Mouse (Mus musculus) MEL (cell line): Measurements from ENCODE around the gene Mtfp1.

Experiments used
- CTCF ChIP-seq, 3 experiments: IDR thresholded peaks in 2 of 3; conservative IDR thresholded peaks in 1 of 3; 2 replicates each; pipeline ENCODE4 v1.5.1; 2011 to 2012; ENCODE audit warnings: low read length in 3 of 3, low read depth in 2 of 3, mild to moderate bottlenecking in 2 of 3, improper control_type of control experiment in 1 of 3, inconsistent platforms in 1 of 3, mixed read lengths in 1 of 3, moderate library complexity in 1 of 3; ENCODE audit not compliant: control insufficient read depth in 1 of 3, insufficient read depth in 1 of 3, poor library complexity in 1 of 3, severe bottlenecking in 1 of 3
- EP300 ChIP-seq, 2 experiments: IDR thresholded peaks; 2 replicates each; pipeline ENCODE4 v1.6.1; 2011; ENCODE audit warnings: improper control_type of control experiment in 2 of 2, low read length in 2 of 2, low read depth in 1 of 2, mild to moderate bottlenecking in 1 of 2
- MAX ChIP-seq: IDR thresholded peaks from 2 replicates; pipeline ENCODE4 v1.6.1; 2011; ENCODE audit warnings: low read length, improper control_type of control experiment
- NELFE ChIP-seq: IDR thresholded peaks from 2 replicates; pipeline ENCODE4 v1.6.1; 2011; ENCODE audit warnings: low read depth, low read length, improper control_type of control experiment
- POLR2A ChIP-seq, 2 experiments: IDR thresholded peaks; 2 replicates each; pipeline ENCODE4 v1.6.1; 2011 to 2012; ENCODE audit warnings: low read length in 2 of 2, mild to moderate bottlenecking in 2 of 2, control low read depth in 1 of 2, improper control_type of control experiment in 1 of 2, low read depth in 1 of 2, moderate library complexity in 1 of 2; ENCODE audit not compliant: control insufficient read depth in 1 of 2, insufficient read depth in 1 of 2, poor library complexity in 1 of 2
- POLR2AphosphoS5 ChIP-seq: IDR thresholded peaks from 2 replicates; pipeline ENCODE4 v1.6.1; 2012; ENCODE audit warnings: low read depth, borderline replicate concordance, mild to moderate bottlenecking, inconsistent platforms, low read length, moderate library complexity, mixed read lengths
- RCOR1 ChIP-seq: IDR thresholded peaks from 2 replicates; pipeline ENCODE4 v1.6.1; 2012; ENCODE audit warnings: low read depth, mild to moderate bottlenecking, inconsistent platforms, low read length, improper control_type of control experiment
- SIN3A ChIP-seq: IDR thresholded peaks from 2 replicates; pipeline ENCODE4 v1.6.1; 2012; ENCODE audit warnings: low read length, improper control_type of control experiment, inconsistent platforms
- SMC3 ChIP-seq: IDR thresholded peaks from 2 replicates; pipeline ENCODE4 v1.6.1; 2011; ENCODE audit warnings: low read depth, low read length, improper control_type of control experiment
- TCF12 ChIP-seq: IDR thresholded peaks from 2 replicates; pipeline ENCODE4 v1.6.1; 2014; ENCODE audit warnings: low read depth, mild to moderate bottlenecking, inconsistent platforms, low read length, improper control_type of control experiment, moderate library complexity
- UBTF ChIP-seq: IDR thresholded peaks from 2 replicates; pipeline ENCODE4 v1.6.1; 2012; ENCODE audit warnings: low read depth, mild to moderate bottlenecking, inconsistent platforms, low read length, improper control_type of control experiment, moderate library complexity, borderline replicate concordance; ENCODE audit not compliant: insufficient read depth
- USF1 ChIP-seq: IDR thresholded peaks from 2 replicates; pipeline ENCODE4 v1.6.1; 2014; ENCODE audit warnings: low read depth, mild to moderate bottlenecking, inconsistent platforms, low read length, improper control_type of control experiment, moderate library complexity
- ZNF384 ChIP-seq: IDR thresholded peaks from 2 replicates; pipeline ENCODE4 v1.6.1; 2012; ENCODE audit warnings: low read depth, mild to moderate bottlenecking, inconsistent platforms, low read length, improper control_type of control experiment

DNA sequence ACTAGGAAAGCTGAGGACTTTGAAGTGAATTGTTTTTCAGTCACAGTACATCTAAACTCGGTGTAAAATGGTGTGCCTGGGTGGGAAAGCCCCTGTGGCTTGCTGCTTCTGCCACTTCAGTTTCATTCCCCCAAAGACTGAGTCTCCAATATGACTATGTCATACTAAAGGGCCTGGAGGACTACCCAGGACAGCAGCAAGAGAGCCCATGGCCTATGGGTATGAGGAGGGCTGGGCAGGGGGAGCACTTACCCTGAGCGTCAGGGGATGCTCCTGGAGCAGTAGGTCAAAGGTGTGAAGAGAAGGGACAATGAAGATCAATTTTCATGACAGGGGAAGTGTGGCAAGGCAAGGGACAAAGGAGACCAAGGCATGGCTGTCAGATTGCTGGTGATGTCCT lies 43.7 kb upstream of the Mtfp1 start:
- TF ChIP-seq CTCF (IDR thresholded peaks at IDR 0.05 in 2 of 3, conservative IDR thresholded peaks at IDR 0.05 in 1 of 3; ENCODE audit: control insufficient read depth in 1 of 3, insufficient read depth in 1 of 3, low read depth in 2 of 3, low read length in 3 of 3, poor library complexity in 1 of 3, severe bottlenecking in 1 of 3) (no peak), SIN3A (no peak), TCF12 (no peak), MAX (no peak), POLR2AphosphoS5 (no peak), POLR2A (IDR thresholded peaks at IDR 0.05; ENCODE audit: control insufficient read depth in 1 of 2, insufficient read depth in 1 of 2, low read depth in 1 of 2, low read length in 2 of 2, poor library complexity in 1 of 2) (no peak), NELFE (no peak), SMC3 (no peak), RCOR1 (no peak), USF1 (no peak), ZNF384 (no peak), UBTF (no peak), EP300 (IDR thresholded peaks at IDR 0.05; ENCODE audit: low read depth in 1 of 2, low read length in 2 of 2) (no peak)
